Mouse (Mus musculus) cortical plate, adult 2 months (tissue): ENCODE measurements at regions not wholly inside any gene's neighbourhood (a gene's known extent, or its start where the extent isn't known, plus 50 kb on each side); places are given as distances from the start of the nearest gene placed in this dataset.

Experiments
- CTCF ChIP-seq: fragments of 200-500 bp; IDR thresholded peaks from 2 replicates; pipeline ENCODE4 v1.5.1; 2011; ENCODE audit warnings: mild to moderate bottlenecking, control low read depth, low read length; ENCODE audit not compliant: insufficient read depth; ENCODE audit errors: extremely low read depth
- POLR2A ChIP-seq: fragments of 200-500 bp; IDR thresholded peaks from 2 replicates; pipeline ENCODE4 v1.6.1; 2011; ENCODE audit warnings: mild to moderate bottlenecking, low read length, control low read depth; ENCODE audit not compliant: insufficient read depth; ENCODE audit errors: extremely low read depth

DNA sequence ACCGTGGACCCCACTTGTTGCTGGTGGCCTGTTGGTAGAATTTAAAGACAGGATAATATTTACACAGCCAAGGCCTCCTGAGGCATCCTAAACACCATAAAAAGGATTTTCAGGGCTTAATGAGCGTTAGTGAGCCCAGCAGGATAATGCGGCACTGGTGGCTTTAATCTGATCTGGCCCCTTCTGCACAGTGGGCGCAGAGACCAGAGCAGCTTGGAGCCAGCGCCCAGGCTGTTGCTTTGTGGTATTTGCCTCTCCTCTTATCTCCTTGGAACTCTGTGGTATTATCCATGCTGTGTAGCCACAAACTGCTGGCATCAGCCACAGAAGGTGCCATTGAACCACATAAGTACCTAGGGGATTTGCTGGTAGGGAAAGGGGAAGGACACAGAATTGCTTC is 90.1 kb downstream of the Gm26897 start:
- TF ChIP-seq POLR2A (no peak), CTCF (no peak)
